Mouse (Mus musculus): ENCODE results near the gene H2-Q7.
"Not testable (repeated sequence)": the region's sequence is repeated elsewhere in the genome, so short reads cannot be mapped to it uniquely, and the experiment has no call there.

The H2-Q7 gene

GRCm38 (mm10) chr17:35435577-35435976 is 3.4 kb upstream of the H2-Q7 start:
- not testable (repeated sequence) for DNase-seq (ENCODE audit: low read depth, low spot score)

GRCm38 (mm10) chr17:35437386-35437936 is 1.5 kb upstream of the H2-Q7 start:
- DNase-seq (ENCODE audit: low read depth, low spot score): not testable (repeated sequence)

GRCm38 (mm10) chr17:35438395-35438794 is 560 bp upstream of the H2-Q7 start:
- not testable (repeated sequence) for DNase-seq (ENCODE audit: low read depth, low spot score)

- not testable (repeated sequence) for DNase-seq (ENCODE audit: low read depth, low spot score)
Observed at GRCm38 (mm10) chr17:35439295-35439747, 366 bp downstream of the H2-Q7 start.

- DNase-seq (ENCODE audit: low read depth, low spot score): not testable (repeated sequence)
Observed at GRCm38 (mm10) chr17:35439925-35440645, 1.1 kb downstream of the H2-Q7 start.

GRCm38 (mm10) chr17:35442376-35442775 is 3.4 kb downstream of the H2-Q7 start:
- DNase-seq (ENCODE audit: low read depth, low spot score): not testable (repeated sequence)

GRCm38 (mm10) chr17:35444510-35444909 is 5.6 kb downstream of the H2-Q7 start:
- not testable (repeated sequence) for DNase-seq (ENCODE audit: low read depth, low spot score)

GRCm38 (mm10) chr17:35458247-35458646 is 19.3 kb downstream of the H2-Q7 start:
- DNase-seq (ENCODE audit: low read depth, low spot score): not testable (repeated sequence)

- not testable (repeated sequence) for DNase-seq (ENCODE audit: low read depth, low spot score)
Observed at GRCm38 (mm10) chr17:35460513-35461341, 21.8 kb downstream of the H2-Q7 start.

GRCm38 (mm10) chr17:35465651-35466050 is 26.7 kb downstream of the H2-Q7 start:
- not testable (repeated sequence) for DNase-seq (ENCODE audit: low read depth, low spot score)

GRCm38 (mm10) chr17:35468936-35469335 is 30.0 kb downstream of the H2-Q7 start:
- DNase-seq (ENCODE audit: low read depth, low spot score): not testable (repeated sequence)

- DNase-seq (ENCODE audit: low read depth, low spot score): no peak
Observed at GRCm38 (mm10) chr17:35469842-35470751, 31.1 kb downstream of the H2-Q7 start, which contains the start of gene H2-Q10. Gene H2-Q10, plus strand, starts transcription at chr17:35470089.

GRCm38 (mm10) chr17:35484066-35484465 is 45.1 kb downstream of the H2-Q7 start:
- peak; percentile 43 for DNase-seq (ENCODE audit: low read depth, low spot score)

GRCm38 (mm10) chr17:35485702-35486101 is 46.7 kb downstream of the H2-Q7 start:
- no peak for DNase-seq (ENCODE audit: low read depth, low spot score)

- no peak for DNase-seq (ENCODE audit: low read depth, low spot score)
Observed at GRCm38 (mm10) chr17:35486726-35487125, 47.8 kb downstream of the H2-Q7 start.

GRCm38 (mm10) chr17:35488041-35488440 is 49.1 kb downstream of the H2-Q7 start:
- DNase-seq (ENCODE audit: low read depth, low spot score): no peak

GRCm38 (mm10) chr17:35490320-35490719 is 51.4 kb downstream of the H2-Q7 start:
- no peak for DNase-seq (ENCODE audit: low read depth, low spot score)

Measured in retina, postnatal 7 days (tissue).